Mouse (Mus musculus): ENCODE results near the gene Hey2.

- no peak for TF ChIP-seq POLR2A (IDR thresholded peaks at IDR 0.05; ENCODE audit: low read depth, low read length)
- TF ChIP-seq CTCF (IDR thresholded peaks at IDR 0.05; ENCODE audit: extremely low read depth, insufficient read length, insufficient replicate concordance, low read depth, low read length), result no peak
These were observed at the start of gene Hey2 for GRCm38 (mm10) chr10:30842643-30843437.

All from small intestine, adult 2 months (tissue).